Mouse (Mus musculus): Measurements from ENCODE around the gene Slit1.

Slit1 gene

DNA sequence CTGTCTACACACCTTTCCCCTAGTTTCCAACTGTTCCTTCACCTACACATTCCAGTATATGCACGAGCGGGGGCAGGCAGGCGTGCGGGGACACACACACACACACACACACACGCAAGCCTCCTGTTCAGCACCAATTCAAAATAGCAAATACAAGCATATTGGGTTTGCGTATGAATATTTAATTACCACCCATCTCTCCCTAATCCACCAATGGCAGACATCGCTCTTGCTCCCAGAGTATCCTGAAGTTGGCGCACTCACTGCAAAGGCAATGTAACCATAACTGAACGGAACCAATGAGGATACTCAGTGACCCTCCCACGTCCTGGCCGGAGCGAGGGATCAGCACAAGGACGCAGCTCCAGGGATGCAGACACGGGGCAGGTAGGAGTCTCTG is 86.8 kb downstream of the Slit1 start:
- DNase-seq (ENCODE audit: low read depth, low spot score): no peak

DNA sequence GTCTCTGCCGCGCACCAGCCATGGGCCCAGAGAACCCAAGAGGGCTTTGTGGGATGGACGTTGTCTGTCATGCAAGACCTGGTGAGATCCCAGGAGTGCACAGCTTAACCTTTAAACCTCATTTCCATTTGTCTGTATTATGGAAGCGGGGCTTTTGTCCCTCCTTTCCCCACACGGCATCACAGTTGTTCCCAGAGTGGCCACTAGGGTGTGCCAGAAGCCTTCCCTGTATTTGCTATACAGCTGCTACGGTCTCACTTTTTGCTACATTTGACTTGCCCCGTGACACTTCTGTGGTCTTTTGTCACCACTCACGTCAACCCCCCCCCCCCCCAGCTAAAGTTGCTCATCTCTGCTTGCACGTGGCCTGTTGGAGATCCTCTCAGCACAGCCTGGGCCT is 87.5 kb downstream of the Slit1 start:
- DNase-seq (ENCODE audit: low read depth, low spot score): no peak

DNA sequence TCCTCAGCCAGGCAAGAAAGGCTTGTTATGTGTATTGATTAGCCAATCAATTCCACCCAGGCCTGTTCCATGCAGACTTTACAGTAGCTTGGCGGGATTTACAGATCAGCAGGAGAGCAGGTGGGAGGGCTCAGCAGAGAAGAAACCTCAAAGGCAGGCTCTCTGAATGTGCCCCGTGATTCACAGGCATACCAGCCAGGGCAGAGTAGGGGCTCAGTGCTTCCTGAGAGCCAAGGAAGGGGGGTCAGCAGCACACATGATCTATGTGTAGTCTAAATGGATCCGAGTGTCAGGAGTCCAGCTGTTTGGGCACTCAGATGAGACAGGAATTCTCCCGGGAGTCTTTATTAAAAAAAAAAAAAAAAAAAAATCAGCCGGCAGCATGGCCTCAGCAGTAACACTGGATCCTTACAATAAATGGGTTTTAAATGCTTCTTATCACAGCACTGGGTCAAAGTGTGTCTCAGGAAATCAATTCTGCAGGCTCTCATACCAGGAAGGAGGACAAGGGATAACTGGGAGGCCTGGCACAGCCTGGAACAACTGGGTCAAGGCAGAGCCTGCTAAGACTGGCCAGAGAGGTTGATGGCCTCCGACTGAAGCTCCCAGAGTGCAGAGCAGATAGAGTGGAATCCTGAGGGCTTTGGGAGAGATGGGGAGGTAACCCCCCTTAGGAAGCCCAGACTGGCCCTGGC is 88.2 kb downstream of the Slit1 start:
- no peak for DNase-seq (ENCODE audit: low read depth, low spot score)

DNA sequence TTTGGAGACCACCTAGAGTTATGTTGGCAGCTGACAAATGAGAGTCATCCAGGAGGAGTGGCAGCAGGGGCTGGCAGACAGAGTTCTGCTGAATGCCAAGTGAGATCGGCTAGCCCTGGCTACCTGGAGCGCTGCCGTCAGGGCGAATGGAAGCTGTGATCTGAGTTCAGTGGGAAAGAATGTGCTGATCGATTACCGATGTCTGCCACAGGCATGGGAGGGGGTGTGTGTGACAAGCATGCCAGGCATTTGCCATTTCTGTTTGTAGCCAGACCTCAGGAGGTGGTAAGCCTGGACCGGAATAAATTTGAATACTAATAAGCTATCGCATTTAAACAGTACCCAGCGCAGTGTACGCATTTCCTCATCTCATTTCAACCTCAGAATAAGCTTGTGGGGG is 91.5 kb downstream of the Slit1 start:
- DNase-seq (ENCODE audit: low read depth, low spot score): no peak

DNA sequence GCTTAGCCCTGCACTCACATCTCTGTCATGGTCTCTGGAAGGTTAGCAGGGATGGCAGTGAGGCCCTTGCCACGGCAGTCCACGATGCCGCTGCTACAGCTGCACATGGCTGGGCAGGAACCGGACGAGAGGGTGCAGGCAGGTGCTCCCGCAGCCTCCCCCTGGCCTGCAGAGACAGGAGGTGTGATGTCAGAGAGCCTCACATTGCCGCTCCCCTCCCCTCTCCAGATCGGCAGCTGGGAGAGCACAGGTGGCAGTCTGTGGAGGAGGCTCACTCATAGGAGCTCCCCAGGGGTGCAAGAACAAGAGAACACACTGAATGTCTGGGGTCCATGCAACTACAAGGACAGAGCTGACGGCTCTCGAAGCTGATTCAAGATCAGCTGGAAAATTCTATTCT is 94.1 kb downstream of the Slit1 start:
- no peak for DNase-seq (ENCODE audit: low read depth, low spot score)

DNA sequence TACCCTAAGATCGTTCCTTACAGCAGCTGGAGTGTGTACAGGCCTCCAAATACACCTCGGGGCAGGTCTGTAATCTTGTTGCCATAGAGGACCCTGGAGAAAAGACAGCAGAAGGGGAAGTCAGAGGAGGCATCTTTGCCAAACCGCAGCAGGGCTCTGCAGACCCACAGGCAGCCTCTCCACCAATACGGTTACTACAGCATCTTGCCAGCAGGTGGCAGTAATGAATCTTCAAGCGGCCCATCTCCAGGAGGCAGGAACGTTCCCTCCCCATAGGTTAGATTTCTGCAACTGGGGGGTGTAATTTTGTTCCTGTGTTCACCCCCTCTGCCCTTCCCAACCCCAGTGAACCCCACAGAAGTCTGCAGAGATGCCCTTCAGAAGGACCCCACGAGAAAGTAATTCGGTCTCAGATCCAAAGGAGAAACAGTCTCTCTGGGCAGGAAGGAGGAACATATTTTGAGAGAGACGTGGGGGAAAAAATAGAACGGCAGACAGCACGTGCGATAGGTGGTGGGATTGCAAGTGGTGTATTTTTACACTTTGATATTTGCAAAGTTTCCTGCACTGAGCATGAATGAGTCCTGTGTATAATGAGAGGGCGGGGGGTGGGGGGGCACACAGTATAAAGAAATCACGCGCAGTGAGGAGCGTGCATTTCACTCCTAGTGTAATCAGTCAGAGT is 96.4 kb downstream of the Slit1 start:
- peak; percentile 54 for DNase-seq (ENCODE audit: low read depth, low spot score)

DNA sequence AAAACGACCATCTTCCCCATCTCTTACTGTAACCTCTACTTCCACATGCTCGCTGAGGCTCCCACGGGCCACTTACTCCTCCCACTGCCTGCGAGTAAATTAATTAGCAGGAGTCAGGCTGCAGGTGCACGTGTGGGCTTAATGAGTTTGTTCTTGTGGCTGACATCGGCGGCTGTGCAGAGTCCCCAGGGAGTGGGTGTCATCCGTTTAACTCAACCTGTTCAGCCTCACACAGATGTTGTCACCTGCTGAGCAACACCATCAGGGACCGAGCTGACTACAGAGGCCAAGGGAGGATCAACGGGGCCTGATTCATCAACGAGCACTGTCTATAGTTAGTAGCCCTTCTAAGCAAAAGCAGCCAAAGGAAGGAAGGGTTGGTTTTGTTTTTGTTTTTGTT is 100.5 kb downstream of the Slit1 start:
- DNase-seq (ENCODE audit: low read depth, low spot score): no peak

DNA sequence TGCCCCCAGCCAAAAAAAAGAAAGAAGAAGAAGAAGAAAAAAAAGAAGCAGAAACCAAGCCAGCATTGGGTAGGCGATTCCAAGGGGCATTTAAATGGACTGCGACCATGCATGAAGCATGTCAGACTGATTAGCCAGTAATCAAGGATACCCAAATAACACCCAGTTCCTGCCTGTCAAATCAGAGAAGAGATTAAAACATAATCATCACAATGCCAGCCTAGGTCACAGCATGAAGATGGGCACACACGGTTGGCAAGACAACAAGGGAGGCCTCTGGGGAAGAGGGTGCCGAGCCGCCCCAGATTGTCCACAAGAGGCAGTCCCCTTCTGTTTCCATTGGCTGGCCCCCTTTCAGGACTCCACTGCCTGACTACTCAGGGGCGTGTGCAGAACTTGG is 108.5 kb downstream of the Slit1 start:
- DNase-seq (ENCODE audit: low read depth, low spot score): no peak

DNA sequence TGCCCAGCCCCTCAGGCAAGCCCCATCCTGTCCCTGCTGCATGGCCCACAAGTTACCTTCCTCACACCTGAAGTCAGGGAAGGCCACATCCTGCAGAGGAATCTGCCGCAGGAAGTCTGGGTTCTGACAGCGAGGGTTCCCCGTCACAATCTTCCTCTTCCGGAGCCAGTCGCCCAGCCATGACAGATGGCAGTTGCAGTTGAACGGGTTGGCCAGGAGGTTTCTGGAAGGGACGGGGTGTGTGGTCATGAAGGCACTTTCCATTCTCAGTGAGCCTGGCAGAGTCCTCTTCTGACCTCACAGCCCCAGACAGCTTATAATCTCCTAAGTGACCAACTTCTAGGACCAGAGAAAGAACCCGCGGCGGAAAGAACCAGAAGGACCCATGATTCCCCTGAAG is 109.4 kb downstream of the Slit1 start:
- DNase-seq (ENCODE audit: low read depth, low spot score): no peak

DNA sequence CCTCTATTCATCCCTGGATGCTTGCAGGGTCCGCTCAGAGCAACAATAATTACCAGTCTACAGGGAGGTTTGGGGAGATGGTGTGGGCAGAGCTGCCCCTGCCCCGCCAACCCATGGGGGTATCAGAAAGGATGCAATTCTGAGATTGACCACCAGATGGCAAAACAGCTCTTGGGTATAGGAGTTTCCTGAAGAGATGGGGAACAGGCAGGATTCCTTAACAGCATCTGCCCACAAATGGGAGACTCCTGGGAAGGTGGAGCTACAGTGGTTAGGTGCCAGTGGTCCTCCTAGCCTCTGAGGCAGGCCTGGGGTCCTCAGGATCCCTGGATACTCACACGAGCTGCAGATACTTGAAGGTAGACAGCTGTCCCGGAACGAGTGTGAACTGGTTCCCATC is 113.9 kb downstream of the Slit1 start:
- no peak for DNase-seq (ENCODE audit: low read depth, low spot score)

DNA sequence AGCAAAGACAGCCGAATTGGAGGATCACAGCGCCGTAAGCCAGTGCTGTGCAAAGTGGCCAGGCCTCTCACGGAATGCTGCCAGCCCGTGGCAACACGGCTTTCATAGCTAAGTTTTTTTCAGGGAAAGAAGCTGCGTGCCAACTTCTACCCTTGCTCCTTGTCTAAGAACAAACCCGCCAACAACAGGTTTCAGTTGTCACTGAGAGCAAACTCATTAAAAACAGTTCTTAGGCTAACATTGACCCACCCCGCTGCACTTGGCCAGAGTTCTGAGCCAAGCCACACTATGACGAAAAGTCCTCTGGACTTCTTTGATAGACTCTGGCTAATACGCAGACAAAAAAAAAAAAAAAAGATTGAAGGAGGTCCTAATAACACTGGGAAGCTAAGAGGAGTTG is 114.5 kb downstream of the Slit1 start:
- DNase-seq (ENCODE audit: low read depth, low spot score): no peak

DNA sequence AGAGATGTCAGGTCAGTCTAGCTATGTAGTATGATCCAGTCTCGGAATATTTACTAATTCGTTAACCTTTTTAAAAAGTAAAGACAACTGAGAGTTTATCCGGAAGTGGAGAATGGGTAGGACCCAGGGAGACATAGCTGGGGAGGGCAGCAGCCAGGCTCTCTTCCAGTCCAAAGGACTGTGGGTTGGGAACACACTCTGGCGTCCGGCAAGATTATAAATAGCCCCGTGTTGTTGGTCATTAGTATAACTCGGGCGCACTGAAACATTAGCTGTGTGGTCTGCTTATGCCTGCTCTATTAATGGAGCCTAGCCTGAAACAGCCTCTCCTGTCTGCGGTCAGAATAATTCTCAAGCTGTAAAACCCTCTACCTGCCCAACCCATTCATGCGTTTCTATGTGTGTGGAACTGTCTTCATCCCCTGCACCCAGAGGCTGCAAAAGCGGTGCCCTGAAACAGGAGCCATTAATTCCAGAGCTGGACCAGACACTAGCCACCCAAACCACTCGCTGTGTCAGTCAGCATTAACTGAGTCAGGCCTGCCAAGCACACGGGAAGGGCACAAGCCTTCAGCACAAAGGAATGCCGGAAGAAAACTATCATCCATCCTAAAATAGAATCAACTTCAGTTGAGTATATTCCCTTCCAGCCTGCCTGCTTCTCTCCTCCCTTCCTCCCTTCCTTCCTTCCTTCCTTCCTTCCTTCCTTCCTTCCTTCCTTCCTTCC is 122.9 kb downstream of the Slit1 start:
- peak; percentile 89 for DNase-seq (ENCODE audit: low read depth, low spot score)

DNA sequence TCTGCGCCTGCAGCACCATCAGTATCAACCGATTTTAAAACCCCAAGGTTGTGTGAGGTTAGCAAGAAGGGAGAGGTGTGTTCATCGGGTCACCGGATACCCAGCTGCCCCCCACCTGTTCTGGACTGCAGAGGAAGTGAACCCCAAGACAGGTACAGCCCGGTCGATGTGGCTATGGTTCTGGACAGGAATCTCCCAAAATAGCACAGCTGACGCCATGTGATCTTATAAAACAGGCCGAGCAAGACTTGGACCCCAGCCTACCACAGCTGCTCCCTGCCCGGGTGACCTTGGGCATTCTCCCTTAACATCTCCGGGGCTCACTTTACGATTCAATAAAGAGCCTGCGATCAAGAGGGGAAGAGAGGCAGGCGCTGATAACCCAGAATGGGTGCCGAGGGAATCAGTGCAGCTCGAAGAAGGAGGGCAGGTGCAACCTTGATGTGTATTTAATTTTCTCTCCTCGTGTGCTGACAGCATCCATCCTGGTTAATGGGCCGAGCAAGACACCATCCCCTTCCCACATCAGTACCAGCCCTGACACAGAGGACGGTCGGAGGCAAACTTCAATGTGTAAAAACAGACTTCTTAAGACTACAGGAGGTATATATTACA is 124.6 kb downstream of the Slit1 start:
- peak; percentile 87 for DNase-seq (ENCODE audit: low read depth, low spot score)

DNA sequence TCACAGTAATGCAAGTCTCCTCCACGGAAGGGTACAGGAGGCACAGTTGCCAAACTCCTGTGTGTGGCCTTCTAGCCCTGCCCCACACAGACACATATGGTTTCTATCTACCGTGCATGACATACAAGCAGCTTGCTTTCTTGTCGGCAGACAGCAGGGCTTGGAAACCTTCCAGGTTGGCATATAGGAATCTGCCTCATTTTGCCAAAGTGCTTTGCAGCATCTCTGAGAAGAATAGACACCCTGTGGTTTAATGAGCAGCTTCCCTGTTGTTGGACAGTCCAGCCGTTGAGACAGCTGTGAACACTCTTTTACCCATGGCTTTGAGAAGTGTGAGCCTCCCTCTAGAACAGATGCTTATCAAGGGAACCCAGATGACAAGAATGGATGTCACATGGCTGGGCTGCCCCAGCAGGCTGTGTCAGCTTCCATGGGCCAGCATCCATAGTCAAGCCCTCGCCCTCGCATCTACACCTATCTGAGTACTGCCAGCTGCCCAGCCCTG is 125.3 kb downstream of the Slit1 start:
- no peak for DNase-seq (ENCODE audit: low read depth, low spot score)

DNA sequence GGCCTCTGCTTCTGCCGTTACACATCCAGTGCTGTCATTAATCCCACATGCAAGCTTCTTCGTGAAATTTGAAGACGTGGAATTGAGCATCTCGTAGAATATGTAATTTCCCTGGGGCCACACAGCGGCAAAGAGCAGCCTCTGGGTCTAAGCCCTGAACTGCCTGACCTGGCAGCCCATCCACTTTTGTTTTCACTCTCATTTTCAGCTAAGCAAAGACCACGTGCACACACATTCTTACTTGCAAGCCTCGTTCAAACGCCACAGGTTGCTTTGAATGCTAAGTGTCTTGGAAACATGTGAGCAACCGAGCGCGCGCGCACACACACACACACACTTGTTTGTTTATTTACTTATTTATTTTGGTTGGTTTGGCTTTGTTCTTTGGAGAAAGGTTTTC is 126.4 kb downstream of the Slit1 start:
- DNase-seq (ENCODE audit: low read depth, low spot score): no peak

DNA sequence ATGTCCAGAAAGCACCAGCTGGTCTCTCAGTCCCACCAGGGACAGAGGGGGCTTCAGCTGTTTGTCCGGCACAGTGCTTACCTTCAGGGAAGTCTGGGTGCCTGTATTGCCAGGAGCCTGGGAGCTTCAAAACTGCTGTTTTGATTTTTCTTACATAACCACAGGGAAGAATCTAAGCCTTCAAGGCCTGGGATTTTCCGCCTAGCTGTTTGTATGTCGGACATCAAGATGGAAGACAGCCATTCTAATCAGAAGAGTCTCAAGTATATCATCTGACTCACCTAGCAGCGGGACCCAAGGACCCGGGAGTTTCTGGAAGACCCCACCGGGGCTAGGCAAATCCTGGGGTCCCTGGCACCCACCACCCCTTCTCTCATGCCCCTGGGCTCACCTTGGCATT is 127.2 kb downstream of the Slit1 start:
- no peak for DNase-seq (ENCODE audit: low read depth, low spot score)

DNA sequence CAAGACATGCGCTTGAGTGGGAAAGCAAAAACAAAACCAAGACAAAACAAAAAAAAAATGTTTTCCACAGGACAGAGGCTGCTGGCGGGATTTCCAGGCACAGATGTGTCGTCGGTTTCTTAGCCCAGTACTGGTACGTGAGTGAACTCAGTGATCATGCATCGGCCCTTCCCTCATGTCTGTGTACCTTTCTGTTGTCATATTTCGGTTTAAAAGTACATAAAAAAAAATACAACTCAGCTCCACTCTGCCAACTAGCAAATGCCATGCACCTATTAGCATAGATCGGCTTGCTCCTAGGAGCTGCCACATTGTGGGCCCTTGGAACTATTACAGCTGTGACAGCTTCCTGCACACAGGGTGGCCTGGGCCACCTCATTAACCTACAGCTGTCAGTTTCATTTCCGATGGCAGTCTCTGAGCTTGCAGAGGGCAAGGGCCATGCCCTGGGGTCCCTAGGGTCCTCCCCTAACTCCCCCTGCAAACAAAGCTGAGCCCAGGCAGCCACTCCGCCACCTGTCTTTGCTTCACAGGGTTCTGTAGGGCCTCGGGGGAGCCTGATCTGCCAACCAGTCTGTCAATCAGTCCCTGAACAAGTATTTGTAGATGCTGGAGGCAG is 127.8 kb downstream of the Slit1 start:
- no peak for DNase-seq (ENCODE audit: low read depth, low spot score)

DNA sequence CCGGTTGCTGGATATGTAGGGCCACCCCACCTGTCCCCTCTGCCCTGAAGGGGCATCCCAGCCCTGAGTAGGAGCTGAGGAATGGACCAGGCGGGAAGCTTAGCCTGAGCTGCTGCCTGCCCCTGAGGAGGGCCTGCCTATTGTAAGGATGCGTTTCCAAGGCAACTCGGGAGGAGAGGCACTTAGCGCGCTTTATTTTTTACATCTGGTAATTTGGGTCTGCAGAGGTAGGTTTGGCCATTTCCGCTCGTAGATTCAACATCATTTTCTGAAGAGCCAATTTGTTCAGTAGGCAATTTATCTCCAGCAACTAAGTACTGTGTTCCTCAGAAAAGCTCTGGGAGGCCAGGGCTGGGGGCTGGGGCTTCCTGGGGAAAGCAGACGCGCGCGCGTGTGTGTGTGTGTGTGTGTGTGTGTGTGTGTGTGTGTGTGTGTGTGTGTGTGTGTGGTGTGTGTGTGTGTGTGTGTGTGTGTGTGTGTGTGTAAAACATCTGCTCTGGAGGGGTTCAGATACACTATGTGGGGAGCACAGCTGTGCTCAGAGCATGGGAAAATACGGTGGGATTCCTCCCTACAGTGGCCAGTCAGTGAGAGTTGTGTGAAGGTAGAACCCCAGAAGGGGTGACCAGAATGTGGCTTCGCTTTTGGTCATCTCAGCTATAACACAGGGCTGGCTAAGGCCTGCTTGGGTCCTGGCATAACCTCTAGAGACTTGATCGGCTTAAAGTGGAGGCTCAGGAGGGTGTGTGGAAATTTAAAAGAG is 130.0 kb downstream of the Slit1 start:
- DNase-seq (ENCODE audit: low read depth, low spot score): no peak

DNA sequence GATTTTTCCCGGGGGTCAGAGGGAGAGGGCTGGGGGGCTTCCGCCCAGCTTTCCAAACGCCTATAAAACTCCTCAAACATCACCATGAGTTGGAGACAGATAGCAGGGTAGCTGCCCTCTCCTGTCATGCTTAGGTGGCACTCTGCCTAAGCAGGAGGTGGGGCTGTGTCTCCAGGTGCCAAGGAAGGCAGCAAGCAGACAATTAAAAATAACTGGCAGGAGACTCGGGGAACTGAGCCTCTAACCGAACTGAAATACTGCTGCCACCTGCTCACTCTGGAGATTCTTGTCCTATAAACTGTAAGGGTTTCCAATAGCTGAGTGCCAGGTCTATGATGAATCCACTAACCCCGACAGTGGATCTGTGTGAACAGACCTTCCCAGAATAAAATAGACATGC is 131.8 kb downstream of the Slit1 start:
- peak; percentile 57 for DNase-seq (ENCODE audit: low read depth, low spot score)

DNA sequence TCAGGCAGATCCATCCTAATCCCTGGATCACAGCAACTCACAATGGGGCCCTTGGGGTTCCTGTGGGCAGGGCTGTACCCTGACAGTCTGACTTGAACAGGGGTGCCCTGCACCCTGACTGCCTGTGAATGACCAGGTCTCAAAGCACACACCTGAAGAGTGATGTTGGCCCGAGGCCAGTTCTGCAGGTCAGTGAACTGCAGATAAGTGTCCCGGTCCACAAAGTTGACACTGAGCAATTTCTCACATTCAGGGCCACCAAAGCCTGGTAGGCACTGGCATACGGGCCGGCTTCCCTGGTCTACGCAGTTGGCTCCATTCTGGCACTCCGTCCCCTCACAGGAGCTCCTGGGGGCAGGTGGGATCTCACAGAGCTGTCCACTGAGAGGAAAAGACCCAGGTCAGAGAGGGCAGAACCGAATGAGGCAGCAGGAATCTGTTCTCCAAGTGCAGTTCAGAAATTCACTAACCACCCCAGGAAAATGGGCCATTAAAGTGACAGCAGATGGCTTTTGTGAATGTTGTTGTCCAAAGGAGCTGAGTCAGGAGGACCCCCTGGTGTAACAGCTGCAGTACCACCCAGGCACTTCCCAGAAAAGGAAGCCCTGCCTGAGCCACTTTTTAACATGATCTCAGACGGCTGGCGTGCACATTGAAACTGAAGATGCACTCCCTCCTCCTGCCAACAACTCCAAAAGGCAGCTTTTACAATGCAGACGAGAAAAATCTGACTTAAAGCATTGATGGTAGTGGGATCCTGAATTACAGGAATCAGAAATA is 137.1 kb downstream of the Slit1 start:
- DNase-seq (ENCODE audit: low read depth, low spot score): no peak
